Mouse (Mus musculus): ENCODE measurements around the gene Plet1. TPM values are rescaled to one million over a fixed set of nuclear protein-coding genes. Genes with fewer than 3 reads are reported as not detected.

The Plet1 gene
- polyA plus RNA-seq, 1 experiment from 2014 or later = 17.9 TPM

DNA sequence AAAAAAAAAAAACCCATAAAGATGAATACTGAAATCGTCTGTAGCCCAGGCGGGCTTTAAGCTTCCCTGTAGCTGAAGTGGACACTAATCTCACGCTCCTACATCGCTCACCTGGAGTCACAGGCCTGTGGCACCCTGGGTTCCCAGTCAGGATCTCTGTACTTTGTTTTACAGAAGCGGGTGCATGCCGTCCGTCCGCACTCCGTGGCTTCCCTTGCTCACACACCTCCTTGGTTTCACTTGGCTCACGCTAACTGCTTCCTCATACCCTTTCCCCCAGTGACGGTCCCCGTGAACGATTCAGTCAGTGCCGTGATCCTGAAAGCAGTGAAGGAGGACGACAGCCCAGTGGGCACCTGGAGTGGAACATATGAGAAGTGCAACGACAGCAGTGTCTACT is 4.5 kb downstream of the Plet1 start:
- WGBS = 83% methylated on average over 16 of the region's 16 CpGs
- Histone ChIP-seq H3K4me3 (replicated peaks; ENCODE audit: low read length) (no peak overlapping the region), H3K36me3 (ENCODE audit: control insufficient read depth, insufficient read depth, low read length) (no peaks in the 10 kb centered on the region), H3K27ac (ENCODE audit: low read length) (no peak overlapping the region), H3K27me3 (ENCODE audit: control insufficient read depth, insufficient read depth, low read length) (no peaks in the 10 kb centered on the region), H3K9ac (ENCODE audit: low read length) (no peak overlapping the region), H3K9me3 (replicated peaks; ENCODE audit: control insufficient read depth, low read length) (no peaks in the 10 kb centered on the region), H3K4me2 (ENCODE audit: low read depth, low read length) (no peak overlapping the region), H3K4me1 (ENCODE audit: control insufficient read depth, insufficient read depth, low read length) (peaks cover 14% of the 10 kb centered on the region; the same call in 1 of the 2 replicates)
- ATAC-seq (ENCODE audit: insufficient read depth, low FRiP score) = no peak

DNA sequence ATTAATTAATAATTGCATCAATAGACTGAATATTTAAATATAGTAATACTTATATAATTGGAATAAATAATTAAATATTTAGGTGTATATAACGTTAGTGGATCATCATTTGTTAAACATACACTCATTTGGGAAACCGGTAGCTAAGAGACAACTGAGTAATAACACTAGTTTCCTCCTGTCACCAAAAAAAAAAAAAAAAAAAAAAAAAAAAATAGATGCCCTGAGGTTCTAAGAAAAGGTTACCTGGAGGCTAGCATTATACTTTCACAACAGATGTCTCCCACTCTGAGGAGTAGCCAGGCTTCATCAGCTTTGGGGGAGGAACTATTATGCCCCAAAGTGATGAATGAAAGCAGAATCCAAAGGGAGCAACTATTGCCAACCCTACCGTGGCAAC is 5.5 kb downstream of the Plet1 start:
- no peaks in the 10 kb centered on the region for H3K9me3 ChIP-seq (replicated peaks; ENCODE audit: control insufficient read depth, low read length)
- no peaks in the 10 kb centered on the region for H3K27me3 ChIP-seq (ENCODE audit: control insufficient read depth, insufficient read depth, low read length)
- WGBS = 83% methylated on average over 3 of the region's 3 CpGs
- H3K4me3 ChIP-seq (replicated peaks; ENCODE audit: low read length) = no peak overlapping the region
- H3K27ac ChIP-seq (ENCODE audit: low read length) = no peak overlapping the region
- H3K4me1 ChIP-seq (ENCODE audit: control insufficient read depth, insufficient read depth, low read length) = peaks cover 14% of the 10 kb centered on the region; the same call in 1 of the 2 replicates
- H3K4me2 ChIP-seq (ENCODE audit: low read depth, low read length) = no peak overlapping the region
- no peaks in the 10 kb centered on the region for H3K36me3 ChIP-seq (ENCODE audit: control insufficient read depth, insufficient read depth, low read length)
- no peak for ATAC-seq (ENCODE audit: insufficient read depth, low FRiP score)
- H3K9ac ChIP-seq (ENCODE audit: low read length) = no peak overlapping the region

DNA sequence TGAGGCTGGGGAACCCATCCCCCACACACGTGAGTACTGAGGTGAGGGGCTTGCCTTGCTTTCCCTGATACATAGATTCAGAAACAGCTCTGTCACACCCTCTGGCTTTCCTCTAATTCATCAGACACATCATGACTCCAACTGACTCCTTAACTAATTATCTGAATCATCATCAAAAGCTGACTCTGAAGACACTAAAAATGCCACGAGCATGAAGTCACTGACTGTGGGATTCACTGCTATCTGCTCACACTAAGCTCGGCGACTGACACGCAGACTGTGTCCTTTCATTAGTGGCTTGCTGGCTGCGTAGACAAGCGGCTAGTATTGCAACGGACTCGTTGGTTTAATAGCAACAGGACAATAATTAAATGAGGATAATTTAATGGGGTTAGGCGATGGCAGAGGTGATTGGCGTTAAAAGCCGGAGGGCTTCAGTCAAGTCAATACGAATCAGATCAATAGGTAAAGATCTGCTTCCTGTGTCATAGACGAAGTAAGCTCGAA is 6.2 kb downstream of the Plet1 start:
- H3K27ac ChIP-seq (ENCODE audit: low read length) = no peak overlapping the region
- peak overlapping the region; percentile 58 for H3K4me2 ChIP-seq (ENCODE audit: low read depth, low read length)
- H3K27me3 ChIP-seq (ENCODE audit: control insufficient read depth, insufficient read depth, low read length) = no peaks in the 10 kb centered on the region
- peak overlapping the region; percentile 42 for H3K4me3 ChIP-seq (replicated peaks; ENCODE audit: low read length)
- no peaks in the 10 kb centered on the region for H3K9me3 ChIP-seq (replicated peaks; ENCODE audit: control insufficient read depth, low read length)
- H3K9ac ChIP-seq (ENCODE audit: low read length) = peak overlapping the region; percentile 67
- 61% methylated on average over 15 of the region's 15 CpGs for WGBS
- H3K4me1 ChIP-seq (ENCODE audit: control insufficient read depth, insufficient read depth, low read length) = peaks cover 16% of the 10 kb centered on the region; the same call in 1 of the 2 replicates
- ATAC-seq (ENCODE audit: insufficient read depth, low FRiP score) = no peak
- H3K36me3 ChIP-seq (ENCODE audit: control insufficient read depth, insufficient read depth, low read length) = no peaks in the 10 kb centered on the region

DNA sequence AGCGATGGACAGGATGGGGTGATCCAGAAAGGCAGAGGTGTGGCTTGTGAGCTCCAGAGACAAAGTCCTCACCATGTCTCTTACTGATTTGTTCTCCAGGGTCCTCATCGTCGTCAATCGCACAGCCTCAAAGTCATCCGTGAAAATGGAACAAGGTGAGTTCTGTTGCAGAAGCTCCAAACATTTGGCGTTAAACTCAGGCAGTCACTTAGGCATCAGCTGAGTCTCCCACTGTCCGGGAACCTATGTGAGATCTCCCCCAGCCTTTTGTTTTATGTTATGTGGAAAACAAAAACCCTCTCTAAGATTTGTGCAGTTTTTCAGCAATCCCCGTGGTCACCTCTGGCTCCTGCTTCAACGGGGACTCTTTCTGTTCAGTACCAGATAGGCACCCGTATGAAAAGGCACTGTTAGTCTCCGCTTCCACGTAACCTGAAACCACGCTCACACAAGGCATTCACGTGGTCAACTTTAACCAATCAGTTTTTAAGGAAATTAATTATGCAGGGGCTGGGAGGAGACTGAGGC is 6.7 kb downstream of the Plet1 start:
- no peaks in the 10 kb centered on the region for H3K9me3 ChIP-seq (replicated peaks; ENCODE audit: control insufficient read depth, low read length)
- H3K27ac ChIP-seq (ENCODE audit: low read length) = no peak overlapping the region
- peak overlapping the region; percentile 58 for H3K4me2 ChIP-seq (ENCODE audit: low read depth, low read length)
- peak overlapping the region; percentile 42 for H3K4me3 ChIP-seq (replicated peaks; ENCODE audit: low read length)
- WGBS = 20% methylated on average over 14 of the region's 14 CpGs
- H3K4me1 ChIP-seq (ENCODE audit: control insufficient read depth, insufficient read depth, low read length) = peaks cover 15% of the 10 kb centered on the region; the same call in 1 of the 2 replicates
- peak; percentile 78; the same call in 1 of the 2 replicates for ATAC-seq (ENCODE audit: insufficient read depth, low FRiP score)
- H3K36me3 ChIP-seq (ENCODE audit: control insufficient read depth, insufficient read depth, low read length) = no peaks in the 10 kb centered on the region
- H3K27me3 ChIP-seq (ENCODE audit: control insufficient read depth, insufficient read depth, low read length) = no peaks in the 10 kb centered on the region
- peak overlapping the region; percentile 67 for H3K9ac ChIP-seq (ENCODE audit: low read length)

DNA sequence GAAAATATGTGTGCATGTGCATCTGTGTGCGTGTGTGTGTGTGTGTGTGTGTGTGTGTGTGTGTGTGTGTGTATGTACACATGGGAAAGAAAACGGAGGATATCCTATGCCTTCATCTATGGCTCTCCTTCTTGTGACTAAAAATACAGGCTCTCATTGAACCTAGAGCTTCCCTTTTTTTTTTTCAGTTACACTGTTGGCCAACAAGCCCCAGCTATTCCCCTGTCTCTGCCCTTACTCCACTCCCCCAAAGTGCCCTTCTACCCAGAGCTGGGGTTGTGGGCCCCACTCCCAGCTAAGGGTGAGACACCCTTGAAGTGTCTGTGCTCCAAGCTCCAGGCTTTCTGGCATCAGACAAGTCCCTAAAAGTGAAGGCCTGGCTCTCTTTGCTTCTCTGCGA is 8.6 kb downstream of the Plet1 start:
- Histone ChIP-seq H3K4me3 (replicated peaks; ENCODE audit: low read length) (no peak overlapping the region), H3K4me1 (ENCODE audit: control insufficient read depth, insufficient read depth, low read length) (peaks cover 6% of the 10 kb centered on the region; the same call in 1 of the 2 replicates), H3K9me3 (replicated peaks; ENCODE audit: control insufficient read depth, low read length) (no peaks in the 10 kb centered on the region), H3K27me3 (ENCODE audit: control insufficient read depth, insufficient read depth, low read length) (no peaks in the 10 kb centered on the region), H3K36me3 (ENCODE audit: control insufficient read depth, insufficient read depth, low read length) (no peaks in the 10 kb centered on the region), H3K4me2 (ENCODE audit: low read depth, low read length) (no peak overlapping the region), H3K27ac (ENCODE audit: low read length) (no peak overlapping the region), H3K9ac (ENCODE audit: low read length) (no peak overlapping the region)
- WGBS = 84% methylated on average over 3 of the region's 3 CpGs
- no peak for ATAC-seq (ENCODE audit: insufficient read depth, low FRiP score)

DNA sequence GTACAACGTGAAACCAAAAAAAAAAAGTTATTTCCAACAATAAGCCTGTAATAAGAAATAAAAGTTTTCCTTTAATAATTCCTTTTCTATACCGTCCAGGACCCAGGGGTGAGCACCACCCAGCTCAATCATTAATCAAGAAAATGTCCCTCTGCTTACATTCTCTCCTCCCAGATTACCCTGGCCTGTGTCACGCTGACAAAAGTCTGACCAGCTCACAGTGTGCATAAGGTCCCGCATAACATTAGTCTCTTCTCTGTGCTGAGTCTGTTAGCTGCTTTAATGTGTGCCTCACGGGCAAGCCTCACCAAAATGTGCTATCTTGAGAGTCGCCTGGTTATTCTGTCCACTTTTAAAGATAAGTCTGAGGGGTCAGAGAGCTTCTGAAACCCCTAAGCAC is 11.1 kb downstream of the Plet1 start:
- WGBS = 26% methylated on average over 6 of the region's 6 CpGs
- Histone ChIP-seq H3K36me3 (ENCODE audit: control insufficient read depth, insufficient read depth, low read length) (no peaks in the 10 kb centered on the region), H3K9me3 (replicated peaks; ENCODE audit: control insufficient read depth, low read length) (no peaks in the 10 kb centered on the region), H3K27me3 (ENCODE audit: control insufficient read depth, insufficient read depth, low read length) (no peaks in the 10 kb centered on the region), H3K4me3 (replicated peaks; ENCODE audit: low read length) (no peak overlapping the region), H3K4me2 (ENCODE audit: low read depth, low read length) (no peak overlapping the region), H3K9ac (ENCODE audit: low read length) (peak overlapping the region; percentile 4; the same call in 1 of the 2 replicates), H3K27ac (ENCODE audit: low read length) (no peak overlapping the region), H3K4me1 (ENCODE audit: control insufficient read depth, insufficient read depth, low read length) (peaks cover 6% of the 10 kb centered on the region; the same call in 1 of the 2 replicates)
- ATAC-seq (ENCODE audit: insufficient read depth, low FRiP score) = no peak

DNA sequence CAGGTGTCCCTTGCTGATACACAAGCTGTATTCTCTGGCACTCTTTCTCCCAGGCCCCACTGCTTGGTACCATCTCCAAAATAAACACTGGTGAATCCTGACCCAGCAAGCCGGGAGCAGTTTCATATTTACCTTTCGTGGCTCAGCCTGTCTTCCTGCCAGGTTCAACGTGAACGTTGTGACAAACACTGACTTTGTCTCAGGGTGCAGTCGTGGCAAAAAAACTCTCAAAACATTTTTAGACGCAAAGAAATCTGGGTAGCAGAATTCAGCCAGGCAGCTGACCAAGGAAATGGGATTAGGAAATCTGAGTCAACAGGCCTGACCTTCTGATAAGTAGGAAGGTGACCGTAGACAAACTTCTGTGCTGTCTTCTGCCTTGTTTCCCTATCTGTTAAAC is 13.2 kb downstream of the Plet1 start:
- 38% methylated on average over 7 of the region's 7 CpGs for WGBS
- Histone ChIP-seq H3K4me2 (ENCODE audit: low read depth, low read length) (no peak overlapping the region), H3K9ac (ENCODE audit: low read length) (no peak overlapping the region), H3K27me3 (ENCODE audit: control insufficient read depth, insufficient read depth, low read length) (no peaks in the 10 kb centered on the region), H3K27ac (ENCODE audit: low read length) (no peak overlapping the region), H3K9me3 (replicated peaks; ENCODE audit: control insufficient read depth, low read length) (no peaks in the 10 kb centered on the region), H3K4me1 (ENCODE audit: control insufficient read depth, insufficient read depth, low read length) (peaks cover 2% of the 10 kb centered on the region; the same call in 1 of the 2 replicates), H3K36me3 (ENCODE audit: control insufficient read depth, insufficient read depth, low read length) (no peaks in the 10 kb centered on the region), H3K4me3 (replicated peaks; ENCODE audit: low read length) (no peak overlapping the region)
- no peak for ATAC-seq (ENCODE audit: insufficient read depth, low FRiP score)

DNA sequence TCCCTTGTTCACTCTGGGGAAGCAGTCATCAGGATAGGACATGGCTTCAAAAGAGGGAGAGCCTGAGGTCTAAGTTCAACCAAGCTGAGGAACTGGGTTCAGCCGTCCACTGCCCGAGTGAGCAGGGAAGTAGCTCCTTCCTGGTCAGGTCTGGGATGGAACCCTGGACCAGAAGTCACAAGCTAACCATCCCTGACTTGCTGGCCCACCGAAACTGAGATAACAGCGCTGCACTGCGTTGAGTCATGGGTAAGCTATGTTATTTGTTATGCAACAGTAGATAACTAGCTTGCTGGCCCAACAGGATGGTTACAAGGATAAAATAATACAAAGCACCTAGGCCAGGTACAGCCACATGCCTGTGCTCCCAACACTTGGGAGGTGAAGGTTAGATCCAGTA is 21.1 kb downstream of the Plet1 start:
- Histone ChIP-seq H3K27me3 (ENCODE audit: control insufficient read depth, insufficient read depth, low read length) (no peaks in the 10 kb centered on the region), H3K4me1 (ENCODE audit: control insufficient read depth, insufficient read depth, low read length) (no peaks in the 10 kb centered on the region), H3K4me2 (ENCODE audit: low read depth, low read length) (no peak overlapping the region), H3K9ac (ENCODE audit: low read length) (no peak overlapping the region), H3K4me3 (replicated peaks; ENCODE audit: low read length) (no peak overlapping the region), H3K27ac (ENCODE audit: low read length) (no peak overlapping the region), H3K36me3 (ENCODE audit: control insufficient read depth, insufficient read depth, low read length) (no peaks in the 10 kb centered on the region), H3K9me3 (replicated peaks; ENCODE audit: control insufficient read depth, low read length) (no peaks in the 10 kb centered on the region)
- no peak for ATAC-seq (ENCODE audit: insufficient read depth, low FRiP score)
- 75% methylated on average over 5 of the region's 5 CpGs for WGBS

DNA sequence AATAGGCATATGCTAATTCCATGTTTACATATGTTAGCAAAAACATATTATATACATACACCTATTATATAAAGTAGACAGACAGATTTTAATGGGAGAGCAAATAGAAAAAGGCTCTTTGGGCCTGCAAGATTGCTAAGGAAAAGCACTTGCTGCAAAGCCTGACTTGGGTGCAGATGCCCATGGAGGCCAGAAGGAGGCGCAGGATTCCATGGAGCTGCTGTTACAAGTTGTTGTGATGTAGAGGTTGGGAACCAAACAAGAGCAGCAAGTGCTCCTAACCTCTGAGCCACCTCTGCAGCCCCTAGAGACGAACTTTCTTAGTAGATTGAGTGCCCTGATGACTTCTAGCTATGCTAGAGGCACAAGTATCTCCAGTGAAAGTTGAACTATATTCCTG is 24.5 kb downstream of the Plet1 start:
- no peak overlapping the region for H3K4me3 ChIP-seq (replicated peaks; ENCODE audit: low read length)
- no peaks in the 10 kb centered on the region for H3K9me3 ChIP-seq (replicated peaks; ENCODE audit: control insufficient read depth, low read length)
- H3K9ac ChIP-seq (ENCODE audit: low read length) = no peak overlapping the region
- H3K27ac ChIP-seq (ENCODE audit: low read length) = no peak overlapping the region
- no peak overlapping the region for H3K4me2 ChIP-seq (ENCODE audit: low read depth, low read length)
- no peaks in the 10 kb centered on the region for H3K36me3 ChIP-seq (ENCODE audit: control insufficient read depth, insufficient read depth, low read length)
- no peaks in the 10 kb centered on the region for H3K27me3 ChIP-seq (ENCODE audit: control insufficient read depth, insufficient read depth, low read length)
- ATAC-seq (ENCODE audit: insufficient read depth, low FRiP score) = no peak
- no peaks in the 10 kb centered on the region for H3K4me1 ChIP-seq (ENCODE audit: control insufficient read depth, insufficient read depth, low read length)
- 31% methylated on average over 2 of the region's 2 CpGs for WGBS

Measured in stomach, embryonic 16.5 days (tissue).